Mouse (Mus musculus) embryonic facial prominence, embryonic 13.5 days (tissue): Measurements from ENCODE around the gene Arl11. TPM values are rescaled to one million over a fixed set of nuclear protein-coding genes. Genes with fewer than 3 reads are reported as not detected.

Experiments used
- ATAC-seq: fragments of 200-750 bp; cut with Nextera tagmentation; 2 replicates; pipeline ENCODE4 v1.8.0; 2017; ENCODE audit warnings: low read depth; ENCODE audit not compliant: insufficient number of reproducible peaks, insufficient read depth, low FRiP score, low TSS enrichment
- H3K27ac ChIP-seq: fragments of 300-500 bp; sonication (generic); 2 replicates; pipeline ENCODE4 v1.5.1; 2015; ENCODE audit warnings: moderate library complexity, mild to moderate bottlenecking, inconsistent platforms
- H3K27me3 ChIP-seq: fragments of 300-500 bp; sonication (generic); 2 replicates; pipeline ENCODE4 v1.6.1; 2015; ENCODE audit warnings: mild to moderate bottlenecking, inconsistent platforms
- H3K36me3 ChIP-seq: fragments of 300-500 bp; sonication (generic); 2 replicates; pipeline ENCODE4 v1.6.1; 2015; ENCODE audit warnings: mild to moderate bottlenecking, inconsistent platforms
- H3K4me1 ChIP-seq: fragments of 300-500 bp; sonication (generic); 2 replicates; pipeline ENCODE4 v1.6.1; 2015; ENCODE audit warnings: inconsistent platforms
- H3K4me2 ChIP-seq: fragments of 300-500 bp; sonication (generic); 2 replicates; pipeline ENCODE4 v1.6.1; 2015; ENCODE audit warnings: moderate library complexity, mild to moderate bottlenecking, inconsistent platforms
- H3K4me3 ChIP-seq: fragments of 300-500 bp; sonication (generic); 2 replicates; pipeline ENCODE4 v1.5.1; 2015; ENCODE audit warnings: mild to moderate bottlenecking, inconsistent platforms
- H3K9ac ChIP-seq: fragments of 300-500 bp; sonication (generic); 2 replicates; pipeline ENCODE4 v1.6.1; 2015; ENCODE audit warnings: mild to moderate bottlenecking, inconsistent platforms
- H3K9me3 ChIP-seq: fragments of 300-500 bp; sonication (generic); 2 replicates; pipeline ENCODE4 v1.6.1; 2016; ENCODE audit warnings: inconsistent platforms
- WGBS: fragments of 180-500 bp; shearing (Covaris S2); methylation state at CpG from one replicate; pipeline ENCODE4 v1.1.7; 2015; ENCODE audit warnings: mixed read lengths; 5-methylcytosine and 5-hydroxymethylcytosine counted together
- polyA plus RNA-seq: library from polyadenylated mRNA; unstranded; fragments of >200 nt; fragmentation: Nextera tagmentation; extraction: Ambion mirVana; gene quantifications from 2 replicates; pipeline ENCODE4 v1.2.1, GENCODE M21; 2015

The Arl11 gene
- polyA plus RNA-seq, 1 experiment from 2014 or later: 0.69 TPM

DNA sequence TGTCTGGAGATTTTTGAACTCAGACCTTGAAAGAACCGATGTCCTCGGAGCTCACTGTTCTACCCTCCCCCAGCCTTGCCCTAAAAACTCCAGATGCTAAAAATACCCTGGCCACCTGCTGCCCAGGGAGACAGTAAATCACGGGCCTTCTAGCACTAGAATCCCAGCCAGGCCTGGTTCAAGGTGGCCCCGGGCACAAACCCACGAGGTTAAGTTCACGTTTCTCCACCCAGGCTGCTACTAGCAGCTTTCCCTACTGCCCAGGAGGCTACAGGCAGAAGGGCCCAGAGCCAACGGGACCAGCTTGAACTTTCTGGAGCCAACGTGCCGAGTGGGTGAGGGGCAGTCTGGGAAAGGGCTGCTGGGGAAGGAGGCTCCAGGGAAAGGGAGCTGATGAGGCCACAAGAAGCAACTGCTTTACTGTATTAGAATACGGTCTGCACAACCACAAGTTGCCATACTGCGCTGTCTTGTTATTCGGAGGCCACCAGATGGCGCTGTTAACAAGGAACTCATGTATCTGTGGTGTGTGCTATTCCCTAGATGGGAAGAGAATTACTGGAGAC lies 21.5 kb downstream of the Arl11 start:
- peaks cover 18% of the 10 kb centered on the region; the same call in 1 of the 2 replicates for H3K36me3 ChIP-seq
- H3K9ac ChIP-seq: peak overlapping the region; percentile 59
- 0 out of 2 replicates have a peak overlapping the region, but pooled peaks have one; percentile 33 for H3K4me2 ChIP-seq
- H3K9me3 ChIP-seq: no peaks in the 10 kb centered on the region
- H3K27me3 ChIP-seq: no peaks in the 10 kb centered on the region
- peak; percentile 53 for ATAC-seq
- WGBS: 26% methylated on average over 13 of the region's 13 CpGs
- no peak overlapping the region for H3K4me3 ChIP-seq
- H3K27ac ChIP-seq: no peak overlapping the region
- peaks cover 17% of the 10 kb centered on the region for H3K4me1 ChIP-seq

- Histone ChIP-seq H3K36me3 (peaks cover 11% of the 10 kb centered on the region; the same call in 1 of the 2 replicates), H3K9ac (no peak overlapping the region), H3K9me3 (no peaks in the 10 kb centered on the region), H3K4me3 (no peak overlapping the region), H3K27me3 (no peaks in the 10 kb centered on the region), H3K27ac (no peak overlapping the region), H3K4me1 (no peaks in the 10 kb centered on the region), H3K4me2 (no peak overlapping the region)
- 76% methylated on average over 4 of the region's 4 CpGs for WGBS
- no peak for ATAC-seq
These were observed 29.8 kb downstream of the Arl11 start for GRCm38 (mm10) chr14:61339381-61339780.

- Histone ChIP-seq H3K4me3 (no peak overlapping the region), H3K9ac (no peak overlapping the region), H3K4me1 (no peaks in the 10 kb centered on the region), H3K27ac (no peak overlapping the region), H3K36me3 (no peaks in the 10 kb centered on the region; the same call in 1 of the 2 replicates), H3K9me3 (no peaks in the 10 kb centered on the region), H3K27me3 (no peaks in the 10 kb centered on the region), H3K4me2 (no peak overlapping the region)
- ATAC-seq: no peak
- WGBS: 75% methylated on average over 5 of the region's 5 CpGs
These were observed 35.0 kb downstream of the Arl11 start for GRCm38 (mm10) chr14:61344590-61344989.

DNA sequence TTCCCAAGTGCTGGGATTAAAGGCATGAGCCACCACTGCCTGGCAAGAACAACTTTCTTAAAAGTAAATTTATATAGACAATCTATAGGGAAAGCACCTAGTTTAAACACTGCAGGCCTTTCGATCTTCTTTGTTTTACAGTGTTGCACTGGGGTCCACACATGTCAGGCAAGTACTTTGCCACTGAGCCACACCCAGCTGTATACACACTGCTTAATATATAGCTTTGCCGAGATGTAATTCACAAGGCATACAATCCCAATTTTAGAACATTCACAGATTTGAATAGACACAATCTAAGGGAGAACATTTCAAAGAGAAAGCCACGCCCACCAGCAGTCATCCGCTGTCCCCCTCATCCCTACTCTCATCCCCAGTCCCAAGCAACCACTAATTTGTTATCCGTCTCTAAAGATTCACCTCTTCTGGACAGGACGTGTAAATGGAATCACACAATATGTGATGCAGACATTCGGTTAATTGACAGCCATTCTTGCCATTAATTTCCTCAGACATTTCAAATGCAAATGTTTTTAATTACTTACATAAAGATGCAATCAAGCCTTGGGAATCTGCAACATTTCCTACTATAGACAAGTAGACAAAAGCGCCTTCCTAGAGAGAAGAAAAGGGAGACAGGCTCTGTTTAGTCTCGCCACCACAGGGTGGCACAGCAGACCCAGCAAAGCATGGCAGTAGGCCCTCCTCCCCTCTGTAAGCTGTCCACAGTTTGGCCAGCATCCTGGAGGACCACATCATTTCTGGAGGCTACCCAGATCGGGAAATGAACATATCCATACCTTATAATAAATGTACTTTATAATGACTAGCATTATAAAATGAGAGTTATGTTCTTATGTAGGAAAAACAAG lies 37.5 kb downstream of the Arl11 start:
- Histone ChIP-seq H3K4me3 (no peak overlapping the region), H3K27me3 (no peaks in the 10 kb centered on the region), H3K9ac (no peak overlapping the region), H3K4me2 (no peak overlapping the region), H3K27ac (no peak overlapping the region), H3K9me3 (no peaks in the 10 kb centered on the region), H3K4me1 (peaks cover 9% of the 10 kb centered on the region), H3K36me3 (no peaks in the 10 kb centered on the region)
- ATAC-seq: no peak
- WGBS: 80% methylated on average over 10 of the region's 10 CpGs

- H3K4me2 ChIP-seq: no peak overlapping the region
- no peaks in the 10 kb centered on the region for H3K9me3 ChIP-seq
- H3K27ac ChIP-seq: no peak overlapping the region
- 91% methylated on average over 4 of the region's 4 CpGs for WGBS
- no peak overlapping the region for H3K4me3 ChIP-seq
- H3K27me3 ChIP-seq: no peaks in the 10 kb centered on the region
- no peaks in the 10 kb centered on the region for H3K36me3 ChIP-seq
- peaks cover 14% of the 10 kb centered on the region for H3K4me1 ChIP-seq
- no peak overlapping the region for H3K9ac ChIP-seq
- ATAC-seq: no peak
These were observed 40.3 kb downstream of the Arl11 start for GRCm38 (mm10) chr14:61349876-61350275.

GRCm38 (mm10) chr14:61350808-61351207 lies 41.3 kb downstream of the Arl11 start:
- no peak for ATAC-seq
- Histone ChIP-seq H3K4me1 (peaks cover 14% of the 10 kb centered on the region), H3K4me3 (no peak overlapping the region), H3K27me3 (no peaks in the 10 kb centered on the region), H3K9ac (no peak overlapping the region), H3K9me3 (no peaks in the 10 kb centered on the region), H3K36me3 (0 out of 2 replicates have a peak, but pooled peaks cover 6% of the 10 kb centered on the region), H3K4me2 (no peak overlapping the region), H3K27ac (no peak overlapping the region)
- WGBS: 58% methylated on average over 6 of the region's 6 CpGs

GRCm38 (mm10) chr14:61354251-61355235 lies 45.0 kb downstream of the Arl11 start:
- 72% methylated on average over 10 of the region's 10 CpGs for WGBS
- Histone ChIP-seq H3K9ac (no peak overlapping the region), H3K4me3 (no peak overlapping the region), H3K4me2 (no peak overlapping the region), H3K27ac (peak overlapping the region; percentile 62), H3K9me3 (no peaks in the 10 kb centered on the region), H3K36me3 (0 out of 2 replicates have a peak, but pooled peaks cover 6% of the 10 kb centered on the region), H3K4me1 (peaks cover 19% of the 10 kb centered on the region), H3K27me3 (no peaks in the 10 kb centered on the region)
- no peak for ATAC-seq

- under 1% methylated on average over 40 of the region's 40 CpGs for WGBS
- H3K4me2 ChIP-seq: peak within 1 kb of the TSS; percentile 63
These were observed 50.8 kb downstream of the Arl11 start, which contains the start of gene Ebpl for GRCm38 (mm10) chr14:61360131-61360980. Gene Ebpl, minus strand, starts transcription at chr14:61360439.

GRCm38 (mm10) chr14:61360981-61361511 lies 51.5 kb downstream of the Arl11 start:
- H3K9ac ChIP-seq: peak overlapping the region; percentile 84
- peaks cover 11% of the 10 kb centered on the region for H3K4me1 ChIP-seq
- 50% methylated on average over 3 of the region's 3 CpGs for WGBS
- peak overlapping the region; percentile 70 for H3K4me3 ChIP-seq
- peak overlapping the region; percentile 63 for H3K4me2 ChIP-seq
- no peaks in the 10 kb centered on the region for H3K27me3 ChIP-seq
- no peaks in the 10 kb centered on the region for H3K9me3 ChIP-seq
- H3K36me3 ChIP-seq: no peaks in the 10 kb centered on the region; the same call in 1 of the 2 replicates
- peak overlapping the region; percentile 85; the same call in 1 of the 2 replicates for H3K27ac ChIP-seq
- ATAC-seq: no peak

More at GRCm38 (mm10) chr14:61360131-61360980, 50.8 kb downstream of the Arl11 start, which contains the start of gene Ebpl:
- Histone ChIP-seq H3K27me3 (no peaks in the 10 kb centered on the region), H3K36me3 (peaks cover 4% of the 10 kb centered on the region; the same call in 1 of the 2 replicates), H3K27ac (peak within 1 kb of the TSS; percentile 85), H3K9ac (peak within 1 kb of the TSS; percentile 84), H3K4me3 (peak within 1 kb of the TSS; percentile 70), H3K4me1 (peaks cover 11% of the 10 kb centered on the region), H3K9me3 (no peaks in the 10 kb centered on the region)
- ATAC-seq: peak; percentile 83
